Mouse (Mus musculus): ENCODE data around the gene Rbms3. TPM values are rescaled to one million over a fixed set of nuclear protein-coding genes. Genes with fewer than 3 reads are reported as not detected.

Rbms3 gene
- total RNA-seq, 2 experiments from 2014 or later = 17.6 to 19.2 TPM

DNA sequence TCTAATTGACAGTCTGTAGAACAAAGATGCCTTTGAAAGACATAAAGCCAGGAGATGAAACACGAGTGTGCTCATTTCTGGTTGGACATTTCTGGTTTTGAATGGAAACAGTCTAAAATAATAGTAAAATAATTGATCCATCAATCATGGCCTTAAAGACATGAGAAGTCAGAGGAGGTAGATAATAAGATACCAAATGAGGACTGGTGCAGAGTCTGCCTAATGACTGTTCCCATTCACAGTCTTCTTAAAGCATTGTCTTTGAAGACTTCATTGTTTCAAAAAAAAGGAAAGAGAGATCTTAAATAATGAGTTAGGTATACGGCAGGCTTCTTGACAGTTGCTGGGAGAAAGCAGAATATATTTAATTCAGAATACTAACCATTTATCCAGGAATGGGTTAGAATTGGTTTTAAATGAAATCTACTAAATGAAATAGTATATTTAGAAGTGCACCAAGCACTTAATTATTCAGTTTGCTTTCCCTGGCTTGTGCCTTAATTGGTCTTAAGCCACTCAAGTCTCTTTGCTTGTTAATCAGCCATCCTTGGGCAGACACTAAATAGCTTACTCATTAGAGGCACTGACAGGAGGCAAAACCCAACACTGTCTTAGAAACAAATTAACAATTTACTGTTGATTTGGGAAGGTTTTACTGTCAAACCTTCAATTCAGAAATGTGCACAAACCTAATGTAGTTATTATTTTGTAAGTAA lies 834.3 kb downstream of the Rbms3 start:
- DNase-seq (ENCODE audit: low spot score in 2 of 2) = no peak

DNA sequence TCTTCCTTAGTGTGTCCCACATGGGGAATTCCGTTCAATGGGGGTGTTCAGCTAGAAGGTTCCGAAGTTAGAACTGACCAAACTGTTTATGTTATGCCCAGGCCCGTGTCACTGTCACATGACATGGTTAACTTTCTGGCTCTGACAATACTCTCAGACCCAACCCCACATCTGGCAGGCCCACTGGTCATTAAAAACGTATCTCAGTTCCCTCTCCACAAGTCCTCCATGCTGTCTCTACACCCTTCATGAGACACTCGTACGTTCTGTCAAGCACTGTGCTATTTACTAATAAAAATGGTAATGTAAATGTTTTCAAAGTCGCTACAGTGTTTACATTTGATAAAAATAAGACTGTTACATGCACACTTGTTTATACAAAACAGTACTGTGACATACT lies 837.9 kb downstream of the Rbms3 start:
- no peak for DNase-seq (ENCODE audit: low spot score in 2 of 2)

- no peak for DNase-seq (ENCODE audit: low spot score in 2 of 2)
Measured at GRCm38 (mm10) chr9:116786136-116787046, 843.3 kb downstream of the Rbms3 start.

DNA sequence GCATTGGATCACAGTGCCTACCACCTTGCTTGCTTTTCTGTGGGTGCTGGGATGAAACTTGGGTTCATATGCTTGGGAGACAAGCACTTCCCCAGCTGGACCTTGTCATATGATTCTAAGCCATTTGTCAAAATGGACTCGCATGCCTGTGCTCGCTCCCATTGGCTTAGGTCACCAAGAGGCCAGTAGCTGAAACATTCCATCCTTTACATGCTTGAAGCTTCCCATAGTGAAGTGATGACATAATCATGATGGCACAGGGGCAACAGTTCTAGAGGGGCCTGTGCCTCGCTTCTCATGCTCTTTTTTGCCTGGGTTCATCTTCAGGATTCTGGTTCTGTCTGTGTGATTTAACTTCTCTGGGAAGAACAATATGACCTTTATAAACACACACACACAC lies 857.9 kb downstream of the Rbms3 start:
- no peak for DNase-seq (ENCODE audit: low spot score in 2 of 2)

- DNase-seq (ENCODE audit: low spot score in 2 of 2) = no peak
Measured at GRCm38 (mm10) chr9:116769358-116770054, 860.2 kb downstream of the Rbms3 start.

GRCm38 (mm10) chr9:116762395-116763025 lies 867.2 kb downstream of the Rbms3 start:
- no peak for DNase-seq (ENCODE audit: low spot score in 2 of 2)

DNA sequence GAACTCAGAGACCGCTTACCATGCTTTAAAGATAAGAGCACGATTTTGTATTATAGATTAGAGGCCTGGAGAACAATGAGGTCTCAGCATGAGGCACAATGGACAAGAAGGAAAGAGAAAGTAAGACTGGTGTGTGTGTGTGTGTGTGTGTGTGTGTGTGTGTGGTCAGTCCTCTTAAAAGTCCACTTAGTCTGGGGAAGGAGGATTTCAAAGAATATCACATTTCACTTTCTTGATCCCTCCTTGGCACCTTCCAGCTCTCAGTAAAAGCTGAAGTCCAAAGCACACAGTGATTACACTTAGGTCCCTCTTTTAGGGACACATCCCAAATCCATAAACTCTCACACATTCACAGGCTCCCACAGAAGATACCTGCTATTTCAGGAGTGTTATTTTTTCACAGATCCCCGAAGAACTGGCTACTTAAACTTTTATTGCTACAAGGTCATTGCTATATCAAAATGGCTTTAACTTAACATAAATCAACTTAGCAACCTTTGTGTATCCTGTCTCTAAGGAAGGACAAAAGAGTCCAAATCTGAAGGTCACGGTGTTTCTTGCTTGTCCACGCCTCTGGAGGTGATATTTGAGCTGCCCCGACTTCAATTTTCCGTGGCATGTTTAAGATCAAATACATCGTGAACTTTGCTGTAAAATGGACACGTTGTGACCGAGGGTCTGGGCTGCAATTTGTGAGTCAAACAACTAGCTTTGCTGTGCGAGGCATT lies 880.7 kb downstream of the Rbms3 start:
- DNase-seq (ENCODE audit: low spot score in 2 of 2) = no peak

DNA sequence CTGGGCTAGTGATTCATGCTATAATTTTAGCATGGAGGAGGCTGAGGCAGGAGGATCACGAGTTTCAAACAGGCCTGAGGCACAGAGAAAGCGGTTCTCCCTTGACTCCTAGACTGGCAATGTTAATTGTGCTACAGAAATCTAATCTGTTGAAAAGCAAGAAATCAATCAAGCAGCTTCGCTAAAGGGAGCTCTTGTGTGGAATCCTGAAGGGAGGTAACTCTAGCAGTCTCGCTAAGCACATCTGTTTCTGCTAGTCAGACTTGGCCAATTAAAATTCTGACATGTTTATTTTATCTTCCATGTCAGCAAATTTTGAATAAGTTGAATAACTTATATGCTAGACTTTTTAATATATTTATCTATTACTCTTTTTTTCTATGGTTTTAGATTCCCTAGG lies 881.4 kb downstream of the Rbms3 start:
- no peak for DNase-seq (ENCODE audit: low spot score in 2 of 2)

- DNase-seq (ENCODE audit: low spot score in 2 of 2) = no peak
Measured at GRCm38 (mm10) chr9:116746871-116747270, 882.8 kb downstream of the Rbms3 start.

DNA sequence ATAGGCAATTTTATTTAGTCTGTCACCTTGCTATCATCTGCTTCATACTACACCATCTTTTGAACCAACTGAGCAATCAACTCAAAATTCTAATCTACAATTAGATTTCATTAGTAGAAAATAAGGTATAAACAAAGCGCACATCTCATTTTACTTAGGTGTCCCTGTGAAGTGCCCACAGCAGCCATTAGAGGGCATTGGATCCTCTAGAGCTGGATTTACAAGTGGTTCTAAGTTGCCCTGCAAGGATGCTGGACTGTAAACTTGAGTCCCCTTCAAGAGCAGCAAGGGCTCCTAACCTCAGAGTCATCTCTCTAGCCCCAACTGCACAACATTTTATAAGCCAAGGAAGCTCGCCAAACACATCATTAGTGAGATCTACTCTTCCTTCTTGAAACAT lies 891.9 kb downstream of the Rbms3 start:
- DNase-seq (ENCODE audit: low spot score in 2 of 2) = no peak

GRCm38 (mm10) chr9:116729172-116729571 lies 900.5 kb downstream of the Rbms3 start:
- DNase-seq (ENCODE audit: low spot score in 2 of 2) = no peak

DNA sequence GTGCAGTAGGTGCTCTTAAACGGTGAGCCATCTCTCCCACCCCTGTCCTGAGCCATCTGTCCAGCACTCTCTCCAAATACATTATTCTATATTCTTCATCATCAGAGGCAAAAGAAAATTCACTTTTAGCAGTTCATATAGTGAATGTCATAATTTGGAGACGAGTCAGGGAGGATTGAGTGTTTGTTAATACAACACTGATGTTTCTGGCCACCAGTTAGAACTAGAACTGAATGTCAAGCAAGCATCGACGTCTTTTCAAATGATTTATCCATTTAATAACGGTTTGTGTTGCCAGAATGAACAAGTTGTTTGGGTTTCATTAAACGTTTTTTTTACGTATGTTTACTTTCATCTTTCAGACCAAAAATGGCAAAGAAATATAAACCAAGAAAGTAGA lies 901.1 kb downstream of the Rbms3 start:
- DNase-seq (ENCODE audit: low spot score in 2 of 2) = no peak

DNA sequence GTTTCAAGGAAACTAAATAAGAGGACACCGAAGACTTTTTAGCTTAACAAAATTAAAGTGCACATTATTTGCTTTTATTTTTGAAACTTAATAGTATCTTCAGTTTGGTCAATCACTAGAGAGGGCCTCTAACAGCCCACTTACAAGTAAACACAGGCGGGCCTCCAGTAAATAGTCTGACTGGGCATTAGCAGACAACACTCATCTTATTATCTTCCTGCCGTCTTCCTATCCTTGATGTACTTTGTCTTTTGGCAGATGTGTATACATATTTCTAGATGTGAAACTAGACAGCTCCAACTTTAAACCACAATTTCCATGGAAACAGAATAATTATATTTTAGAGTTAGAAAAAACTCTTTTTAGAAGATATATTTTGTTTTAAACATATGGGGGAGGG lies 901.6 kb downstream of the Rbms3 start:
- no peak for DNase-seq (ENCODE audit: low spot score in 2 of 2)

GRCm38 (mm10) chr9:116724581-116724980 lies 905.1 kb downstream of the Rbms3 start:
- DNase-seq (ENCODE audit: low spot score in 2 of 2) = no peak

GRCm38 (mm10) chr9:116703119-116703518 lies 926.6 kb downstream of the Rbms3 start:
- DNase-seq (ENCODE audit: low spot score in 2 of 2) = no peak

DNA sequence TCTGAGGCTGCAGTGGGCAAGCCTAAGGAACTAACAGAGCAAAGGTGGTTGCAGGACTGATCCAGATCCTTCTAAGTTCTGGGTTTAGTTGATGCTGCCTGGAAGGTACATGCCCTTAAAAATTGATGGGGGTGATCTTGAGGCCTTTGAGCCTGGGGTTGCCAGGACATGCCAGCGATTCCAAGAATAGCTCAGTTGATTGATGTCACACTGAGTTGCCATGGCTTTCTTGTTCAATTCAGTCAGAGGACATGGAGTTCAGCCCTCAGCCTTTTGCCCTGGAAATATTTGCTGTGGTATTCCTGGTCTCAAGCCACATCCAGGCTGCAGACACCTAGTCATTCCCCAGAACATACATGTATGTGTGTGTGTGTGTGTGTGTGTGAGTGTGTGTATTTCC lies 927.1 kb downstream of the Rbms3 start:
- DNase-seq (ENCODE audit: low spot score in 2 of 2) = no peak

DNA sequence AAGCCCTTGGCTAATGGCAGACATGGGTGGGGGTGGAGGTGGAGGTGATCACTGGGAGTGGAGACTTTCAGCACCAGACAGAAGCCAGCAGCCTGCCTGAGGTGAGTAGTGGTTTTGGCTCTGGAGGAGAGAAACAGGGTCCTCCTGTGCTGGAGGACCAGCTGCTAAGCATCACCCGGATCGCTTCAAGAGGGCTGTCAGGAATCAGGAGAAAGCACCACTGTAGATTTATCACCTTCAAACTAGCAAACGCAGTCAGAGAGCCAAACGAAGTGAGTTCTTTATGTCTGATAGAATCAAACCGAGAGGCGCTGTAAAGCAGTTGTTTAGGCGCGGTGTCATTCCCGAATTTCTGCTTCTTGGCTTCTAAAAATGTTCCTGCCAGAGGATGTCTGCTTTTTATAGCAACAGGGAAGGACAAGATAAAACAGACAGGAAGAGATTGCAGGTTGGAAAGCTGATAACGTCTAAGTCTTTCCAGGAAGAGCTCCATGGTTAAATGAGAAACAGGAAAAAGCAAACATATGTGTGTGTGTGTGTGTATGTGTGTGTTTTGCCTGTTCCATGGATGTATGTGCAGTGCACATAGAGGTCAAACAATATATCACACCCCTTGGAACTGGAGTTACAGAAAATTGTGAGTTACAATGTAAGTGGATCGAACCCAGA lies 928.1 kb downstream of the Rbms3 start:
- no peak for DNase-seq (ENCODE audit: low spot score in 2 of 2)

- no peak for DNase-seq (ENCODE audit: low spot score in 2 of 2)
Measured at GRCm38 (mm10) chr9:116688615-116689014, 941.1 kb downstream of the Rbms3 start.

DNA sequence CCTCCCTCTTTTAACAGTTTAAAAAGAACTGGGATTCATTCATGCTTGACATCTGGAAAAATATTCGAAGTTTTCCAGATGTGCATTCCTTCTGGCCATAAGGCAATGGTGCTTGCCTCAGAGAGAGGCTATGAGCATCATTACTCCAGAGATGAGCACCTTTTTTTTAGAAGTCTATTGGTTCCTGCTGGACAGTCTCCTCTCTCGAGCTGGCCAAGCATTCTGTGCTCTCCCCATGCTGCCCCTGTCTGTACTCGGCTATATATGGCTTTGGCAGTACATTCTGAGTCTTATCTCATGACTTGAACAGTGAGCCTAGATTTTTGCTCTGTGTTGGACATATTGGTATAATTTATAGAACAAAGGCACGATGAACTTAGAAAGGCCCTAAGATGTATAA lies 952.6 kb downstream of the Rbms3 start:
- no peak for DNase-seq (ENCODE audit: low spot score in 2 of 2)

- peak; percentile 18 to 51 for DNase-seq (ENCODE audit: low spot score in 2 of 2)
Measured at GRCm38 (mm10) chr9:116676445-116676844, 953.3 kb downstream of the Rbms3 start.

Data from layer of hippocampus, postnatal 14 days (tissue).